Mouse (Mus musculus): ENCODE data around the gene Hes1. TPM values are rescaled to one million over a fixed set of nuclear protein-coding genes. Genes with fewer than 3 reads are reported as not detected.

Gene Hes1
- polyA plus RNA-seq, 1 experiment from 2014 or later = 20.1 TPM

- Histone ChIP-seq H3K4me2 (ENCODE audit: low read depth, low read length) (no peak overlapping the region), H3K4me1 (ENCODE audit: insufficient read depth) (peaks cover 17% of the 10 kb centered on the region), H3K9me3 (ENCODE audit: low read length) (0 out of 2 replicates have a peak, but pooled peaks cover 2% of the 10 kb centered on the region), H3K9ac (replicated peaks) (no peak overlapping the region), H3K27ac (ENCODE audit: low read depth) (no peak overlapping the region), H3K27me3 (ENCODE audit: insufficient read depth, low read length) (no peaks in the 10 kb centered on the region), H3K36me3 (replicated peaks; ENCODE audit: insufficient read depth, low read length) (no peaks in the 10 kb centered on the region), H3K4me3 (ENCODE audit: low read depth, low read length) (no peak overlapping the region)
- 64% methylated on average over 3 of the region's 3 CpGs for WGBS (ENCODE audit: insufficient replicate concordance)
- ATAC-seq (no peak), DNase-seq (no peak)
- TF ChIP-seq EP300 (IDR thresholded peaks at IDR 0.05; ENCODE audit: low read depth) (no peak), CTCF (IDR thresholded peaks at IDR 0.05; ENCODE audit: low read depth) (no peak)
Observed at GRCm38 (mm10) chr16:30110466-30110865, 46.3 kb downstream of the Hes1 start.

- Histone ChIP-seq H3K27ac (ENCODE audit: low read depth) (no peak overlapping the region), H3K4me1 (ENCODE audit: insufficient read depth) (peaks cover 17% of the 10 kb centered on the region), H3K4me2 (ENCODE audit: low read depth, low read length) (no peak overlapping the region), H3K9me3 (ENCODE audit: low read length) (0 out of 2 replicates have a peak, but pooled peaks cover 2% of the 10 kb centered on the region), H3K27me3 (ENCODE audit: insufficient read depth, low read length) (no peaks in the 10 kb centered on the region), H3K9ac (replicated peaks) (no peak overlapping the region), H3K36me3 (replicated peaks; ENCODE audit: insufficient read depth, low read length) (no peaks in the 10 kb centered on the region), H3K4me3 (ENCODE audit: low read depth, low read length) (no peak overlapping the region)
- DNase-seq = no peak
- TF ChIP-seq CTCF (IDR thresholded peaks at IDR 0.05; ENCODE audit: low read depth) = no peak
- no peak for TF ChIP-seq EP300 (IDR thresholded peaks at IDR 0.05; ENCODE audit: low read depth)
- no peak for ATAC-seq
Observed at GRCm38 (mm10) chr16:30111069-30111468, 46.9 kb downstream of the Hes1 start.

GRCm38 (mm10) chr16:30111566-30111965, 47.4 kb downstream of the Hes1 start:
- WGBS (ENCODE audit: insufficient replicate concordance) = 31% methylated on average over 2 of the region's 2 CpGs
- Histone ChIP-seq H3K27ac (ENCODE audit: low read depth) (no peak overlapping the region), H3K27me3 (ENCODE audit: insufficient read depth, low read length) (no peaks in the 10 kb centered on the region), H3K4me3 (ENCODE audit: low read depth, low read length) (no peak overlapping the region), H3K4me1 (ENCODE audit: insufficient read depth) (peaks cover 17% of the 10 kb centered on the region), H3K36me3 (replicated peaks; ENCODE audit: insufficient read depth, low read length) (no peaks in the 10 kb centered on the region), H3K9me3 (ENCODE audit: low read length) (0 out of 2 replicates have a peak, but pooled peaks cover 2% of the 10 kb centered on the region), H3K9ac (replicated peaks) (no peak overlapping the region), H3K4me2 (ENCODE audit: low read depth, low read length) (no peak overlapping the region)
- no peak for DNase-seq
- ATAC-seq = no peak
- TF ChIP-seq EP300 (IDR thresholded peaks at IDR 0.05; ENCODE audit: low read depth) = no peak

- Histone ChIP-seq H3K4me3 (ENCODE audit: low read depth, low read length) (no peak overlapping the region), H3K27ac (ENCODE audit: low read depth) (peak overlapping the region; percentile 79), H3K4me2 (ENCODE audit: low read depth, low read length) (peak overlapping the region; percentile 51), H3K27me3 (ENCODE audit: insufficient read depth, low read length) (no peaks in the 10 kb centered on the region), H3K4me1 (ENCODE audit: insufficient read depth) (peaks cover 17% of the 10 kb centered on the region), H3K9ac (replicated peaks) (no peak overlapping the region; the same call in 1 of the 2 replicates), H3K36me3 (replicated peaks; ENCODE audit: insufficient read depth, low read length) (no peaks in the 10 kb centered on the region), H3K9me3 (ENCODE audit: low read length) (0 out of 2 replicates have a peak, but pooled peaks cover 2% of the 10 kb centered on the region)
- ATAC-seq (peak; percentile 71), DNase-seq (no peak)
- no peak for TF ChIP-seq EP300 (IDR thresholded peaks at IDR 0.05; ENCODE audit: low read depth)
- TF ChIP-seq CTCF (IDR thresholded peaks at IDR 0.05; ENCODE audit: low read depth) = no peak
- 17% methylated on average over 3 of the region's 3 CpGs for WGBS (ENCODE audit: insufficient replicate concordance)
Observed at GRCm38 (mm10) chr16:30113170-30113569, 49.0 kb downstream of the Hes1 start.

GRCm38 (mm10) chr16:30113800-30114199, 49.6 kb downstream of the Hes1 start:
- WGBS (ENCODE audit: insufficient replicate concordance) = 62% methylated on average over 8 of the region's 8 CpGs
- Histone ChIP-seq H3K27ac (ENCODE audit: low read depth) (peak overlapping the region; percentile 79), H3K9ac (replicated peaks) (no peak overlapping the region; the same call in 1 of the 2 replicates), H3K36me3 (replicated peaks; ENCODE audit: insufficient read depth, low read length) (no peaks in the 10 kb centered on the region), H3K4me1 (ENCODE audit: insufficient read depth) (peaks cover 17% of the 10 kb centered on the region), H3K9me3 (ENCODE audit: low read length) (0 out of 2 replicates have a peak, but pooled peaks cover 2% of the 10 kb centered on the region), H3K4me2 (ENCODE audit: low read depth, low read length) (peak overlapping the region; percentile 51), H3K4me3 (ENCODE audit: low read depth, low read length) (no peak overlapping the region), H3K27me3 (ENCODE audit: insufficient read depth, low read length) (no peaks in the 10 kb centered on the region)
- ATAC-seq (peak; percentile 87), DNase-seq (peak; percentile 33)
- no peak for TF ChIP-seq CTCF (IDR thresholded peaks at IDR 0.05; ENCODE audit: low read depth)
- TF ChIP-seq EP300 (IDR thresholded peaks at IDR 0.05; ENCODE audit: low read depth) = 0 out of 2 replicates have a peak, but pooled peaks have one; percentile 47

GRCm38 (mm10) chr16:30114451-30114850, 50.3 kb downstream of the Hes1 start:
- Histone ChIP-seq H3K4me3 (ENCODE audit: low read depth, low read length) (no peak overlapping the region), H3K4me2 (ENCODE audit: low read depth, low read length) (no peak overlapping the region), H3K9me3 (ENCODE audit: low read length) (0 out of 2 replicates have a peak, but pooled peaks cover 2% of the 10 kb centered on the region), H3K27me3 (ENCODE audit: insufficient read depth, low read length) (no peaks in the 10 kb centered on the region), H3K36me3 (replicated peaks; ENCODE audit: insufficient read depth, low read length) (no peaks in the 10 kb centered on the region), H3K4me1 (ENCODE audit: insufficient read depth) (peaks cover 17% of the 10 kb centered on the region), H3K27ac (ENCODE audit: low read depth) (no peak overlapping the region), H3K9ac (replicated peaks) (no peak overlapping the region)
- ATAC-seq = no peak
- WGBS (ENCODE audit: insufficient replicate concordance) = 73% methylated on average over 1 of the region's 1 CpGs
- DNase-seq = no peak
- TF ChIP-seq CTCF (IDR thresholded peaks at IDR 0.05; ENCODE audit: low read depth) (no peak), EP300 (IDR thresholded peaks at IDR 0.05; ENCODE audit: low read depth) (no peak)

Other genes starting within 250 kb of the Hes1 start
- 10.9 and 12.0 TPM in 2 replicates for gene Cpn2, start 203.1 kb downstream of the Hes1 start, polyA plus RNA-seq (2015; fragmentation: Nextera tagmentation; extraction: Ambion mirVana)
- 0.11 TPM in 2 replicates for gene Lrrc15, start 218.9 kb downstream of the Hes1 start, polyA plus RNA-seq (2015; fragmentation: Nextera tagmentation; extraction: Ambion mirVana)
- 17.5 and 17.7 TPM in 2 replicates for gene Gp5, start 246.4 kb downstream of the Hes1 start, polyA plus RNA-seq (2015; fragmentation: Nextera tagmentation; extraction: Ambion mirVana)